Mouse (Mus musculus): Measurements from ENCODE around the gene 1700016H13Rik. TPM values are rescaled to one million over a fixed set of nuclear protein-coding genes. Genes with fewer than 3 reads are reported as not detected.

The 1700016H13Rik gene
- polyA plus RNA-seq, 1 experiment = not detected

DNA sequence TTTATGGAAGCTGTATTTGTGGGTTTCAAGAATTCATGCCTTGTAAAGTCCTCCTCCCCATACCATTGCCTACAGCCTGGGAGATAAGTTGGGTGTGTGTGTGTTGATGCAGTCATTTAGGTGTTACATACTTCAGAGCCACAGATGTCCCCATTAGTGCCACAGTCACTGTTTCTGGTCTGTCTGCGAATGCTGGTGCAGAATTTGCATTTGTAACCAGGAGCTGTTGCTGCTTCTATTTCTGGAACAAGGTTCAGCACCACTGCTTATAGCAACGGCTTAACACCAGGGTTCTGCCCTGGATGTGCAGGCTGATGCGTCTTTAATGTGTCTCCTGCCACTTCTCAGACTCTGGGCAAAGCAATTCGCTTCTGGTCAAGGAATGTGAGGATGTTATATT lies 43.7 kb upstream of the 1700016H13Rik start:
- no peak overlapping the region for H3ac ChIP-seq (ENCODE audit: control insufficient read depth, insufficient read length, low read depth)
- no peak overlapping the region for H3K4me3 ChIP-seq (ENCODE audit: insufficient read depth, poor library complexity, severe bottlenecking)
- TF ChIP-seq CEBPB (IDR thresholded peaks at IDR 0.05; ENCODE audit: low read depth) (no peak), USF1 (IDR thresholded peaks at IDR 0.05; ENCODE audit: low read depth) (no peak), MAX (IDR thresholded peaks at IDR 0.05) (no peak), CTCF (IDR thresholded peaks at IDR 0.05; ENCODE audit: control insufficient read depth, insufficient read depth, insufficient read length) (no peak), FOSL1 (IDR thresholded peaks at IDR 0.05; ENCODE audit: insufficient read depth, low read length, poor library complexity, severe bottlenecking) (no peak), MYOD1 (IDR thresholded peaks at IDR 0.05; ENCODE audit: control insufficient read depth, insufficient read length, low read depth) (no peak), MYOG (IDR thresholded peaks at IDR 0.05; ENCODE audit: control insufficient read depth, extremely low read depth, insufficient read length) (no peak)

DNA sequence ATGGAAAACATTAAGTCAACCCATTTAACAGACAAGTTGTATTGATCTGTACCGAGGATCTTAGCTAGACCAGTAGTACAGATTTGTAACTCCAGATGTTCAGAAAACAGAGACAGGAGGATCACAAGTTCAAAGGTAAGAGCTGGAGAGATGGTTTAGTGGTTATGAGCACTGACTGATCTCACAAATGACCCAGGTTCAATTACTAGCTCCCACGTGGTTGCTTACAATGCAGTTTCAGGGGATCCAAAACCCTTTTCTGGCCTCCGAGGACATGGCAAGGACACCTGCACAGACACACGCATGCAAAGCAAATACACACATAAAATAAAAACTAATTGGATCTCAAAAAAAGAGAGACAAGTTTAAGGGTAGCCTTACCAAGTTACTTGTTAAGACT lies 42.8 kb upstream of the 1700016H13Rik start:
- TF ChIP-seq USF1 (IDR thresholded peaks at IDR 0.05; ENCODE audit: low read depth) (no peak), CEBPB (IDR thresholded peaks at IDR 0.05; ENCODE audit: low read depth) (no peak), MYOD1 (IDR thresholded peaks at IDR 0.05; ENCODE audit: control insufficient read depth, insufficient read length, low read depth) (no peak), CTCF (IDR thresholded peaks at IDR 0.05; ENCODE audit: control insufficient read depth, insufficient read depth, insufficient read length) (no peak), FOSL1 (IDR thresholded peaks at IDR 0.05; ENCODE audit: insufficient read depth, low read length, poor library complexity, severe bottlenecking) (no peak), MYOG (IDR thresholded peaks at IDR 0.05; ENCODE audit: control insufficient read depth, extremely low read depth, insufficient read length) (no peak)
- H3K27me3 ChIP-seq (ENCODE audit: control insufficient read depth, insufficient read depth, insufficient read length) = no peaks in the 10 kb centered on the region
- H3K36me3 ChIP-seq (ENCODE audit: control insufficient read depth, insufficient read depth) = no peaks in the 10 kb centered on the region
- H3ac ChIP-seq (ENCODE audit: control insufficient read depth, insufficient read length, low read depth) = no peak overlapping the region
- peaks cover 4% of the 10 kb centered on the region for H3K79me3 ChIP-seq (ENCODE audit: low read depth)
- no peak overlapping the region for H3K4me3 ChIP-seq (ENCODE audit: insufficient read depth, poor library complexity, severe bottlenecking)
- H3K79me2 ChIP-seq (ENCODE audit: control insufficient read depth, insufficient read depth) = peaks cover 18% of the 10 kb centered on the region

More for the DNA sequence above, 43.7 kb upstream of the 1700016H13Rik start:
- no peaks in the 10 kb centered on the region for H3K27me3 ChIP-seq (ENCODE audit: control insufficient read depth, insufficient read depth, insufficient read length)
- peaks cover 6% of the 10 kb centered on the region for H3K79me3 ChIP-seq (ENCODE audit: low read depth)
- H3K79me2 ChIP-seq (ENCODE audit: control insufficient read depth, insufficient read depth) = peaks cover 8% of the 10 kb centered on the region
- H3K36me3 ChIP-seq (ENCODE audit: control insufficient read depth, insufficient read depth) = no peaks in the 10 kb centered on the region

DNA sequence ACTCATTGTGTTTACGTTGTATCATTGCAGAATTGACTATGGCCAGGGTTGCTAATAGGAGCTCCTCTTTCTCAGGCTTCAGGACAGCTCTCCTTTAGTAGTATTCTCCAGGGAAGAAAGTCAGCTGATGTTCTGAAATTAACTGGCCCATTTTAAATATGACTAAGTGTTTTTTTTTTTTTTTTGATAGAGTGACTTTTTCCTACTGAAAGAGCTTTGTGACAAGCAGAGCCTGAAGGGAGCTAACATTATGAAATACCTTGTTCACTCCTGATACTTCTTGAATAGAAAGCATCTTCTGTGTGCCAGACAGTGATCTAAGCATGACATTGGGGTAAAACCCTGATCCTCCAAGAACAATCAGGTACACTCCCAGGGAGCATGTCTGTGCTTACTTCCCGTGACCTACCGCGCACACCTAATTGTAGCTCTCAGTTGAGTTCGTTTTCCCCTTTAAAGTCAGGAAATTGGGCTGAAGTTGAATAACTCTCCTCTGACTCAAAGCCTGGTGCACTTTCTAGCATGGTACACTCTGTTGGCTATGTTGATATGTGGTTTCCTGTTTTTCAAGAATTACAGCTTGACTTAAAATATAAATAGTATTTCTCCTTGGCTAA lies 42.2 kb upstream of the 1700016H13Rik start:
- H3K79me3 ChIP-seq (ENCODE audit: low read depth) = peaks cover 4% of the 10 kb centered on the region

DNA sequence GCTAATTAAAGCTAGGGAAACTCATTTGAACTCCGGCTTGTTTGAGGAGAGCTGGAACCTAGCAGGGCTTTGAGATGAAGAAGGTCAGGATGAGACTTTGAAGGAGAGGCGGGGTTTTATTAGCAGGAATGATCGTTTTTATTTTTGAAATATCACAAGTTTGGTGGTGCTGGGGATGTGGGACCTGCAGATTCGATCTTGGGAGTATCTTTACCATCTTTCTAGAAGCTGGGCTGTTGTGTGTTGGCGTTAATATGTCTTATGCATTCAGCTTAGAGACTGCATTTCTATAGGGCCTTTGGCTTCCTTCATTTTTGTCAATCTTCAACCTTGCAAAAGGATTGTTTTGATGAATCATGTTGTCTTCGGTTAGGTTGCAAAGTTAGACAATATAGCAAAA lies 38.3 kb upstream of the 1700016H13Rik start:
- H3K4me3 ChIP-seq (ENCODE audit: insufficient read depth, poor library complexity, severe bottlenecking) = no peak overlapping the region
- peaks cover 7% of the 10 kb centered on the region for H3K79me3 ChIP-seq (ENCODE audit: low read depth)
- no peak overlapping the region for H3ac ChIP-seq (ENCODE audit: control insufficient read depth, insufficient read length, low read depth)
- peaks cover 30% of the 10 kb centered on the region for H3K79me2 ChIP-seq (ENCODE audit: control insufficient read depth, insufficient read depth)
- no peaks in the 10 kb centered on the region for H3K36me3 ChIP-seq (ENCODE audit: control insufficient read depth, insufficient read depth)
- H3K27me3 ChIP-seq (ENCODE audit: control insufficient read depth, insufficient read depth, insufficient read length) = no peaks in the 10 kb centered on the region
- TF ChIP-seq MYOG (IDR thresholded peaks at IDR 0.05; ENCODE audit: control insufficient read depth, extremely low read depth, insufficient read length) = no peak
- TF ChIP-seq FOSL1 (IDR thresholded peaks at IDR 0.05; ENCODE audit: insufficient read depth, low read length, poor library complexity, severe bottlenecking) = no peak
- no peak for TF ChIP-seq MYOD1 (IDR thresholded peaks at IDR 0.05; ENCODE audit: control insufficient read depth, insufficient read length, low read depth)
- no peak for TF ChIP-seq CEBPB (IDR thresholded peaks at IDR 0.05; ENCODE audit: low read depth)
- TF ChIP-seq CTCF (IDR thresholded peaks at IDR 0.05; ENCODE audit: control insufficient read depth, insufficient read depth, insufficient read length) = no peak
- no peak for TF ChIP-seq MAX (IDR thresholded peaks at IDR 0.05)
- no peak for TF ChIP-seq USF1 (IDR thresholded peaks at IDR 0.05; ENCODE audit: low read depth)

More for the DNA sequence above, 42.2 kb upstream of the 1700016H13Rik start:
- no peak overlapping the region for H3K4me3 ChIP-seq (ENCODE audit: insufficient read depth, poor library complexity, severe bottlenecking)
- H3K79me2 ChIP-seq (ENCODE audit: control insufficient read depth, insufficient read depth) = peaks cover 24% of the 10 kb centered on the region
- H3K27me3 ChIP-seq (ENCODE audit: control insufficient read depth, insufficient read depth, insufficient read length) = no peaks in the 10 kb centered on the region
- no peak overlapping the region for H3ac ChIP-seq (ENCODE audit: control insufficient read depth, insufficient read length, low read depth)
- no peaks in the 10 kb centered on the region for H3K36me3 ChIP-seq (ENCODE audit: control insufficient read depth, insufficient read depth)
- no peak for TF ChIP-seq FOSL1 (IDR thresholded peaks at IDR 0.05; ENCODE audit: insufficient read depth, low read length, poor library complexity, severe bottlenecking)
- TF ChIP-seq CTCF (IDR thresholded peaks at IDR 0.05; ENCODE audit: control insufficient read depth, insufficient read depth, insufficient read length) = no peak
- no peak for TF ChIP-seq MYOD1 (IDR thresholded peaks at IDR 0.05; ENCODE audit: control insufficient read depth, insufficient read length, low read depth)
- TF ChIP-seq MAX (IDR thresholded peaks at IDR 0.05) = no peak
- no peak for TF ChIP-seq CEBPB (IDR thresholded peaks at IDR 0.05; ENCODE audit: low read depth)

DNA sequence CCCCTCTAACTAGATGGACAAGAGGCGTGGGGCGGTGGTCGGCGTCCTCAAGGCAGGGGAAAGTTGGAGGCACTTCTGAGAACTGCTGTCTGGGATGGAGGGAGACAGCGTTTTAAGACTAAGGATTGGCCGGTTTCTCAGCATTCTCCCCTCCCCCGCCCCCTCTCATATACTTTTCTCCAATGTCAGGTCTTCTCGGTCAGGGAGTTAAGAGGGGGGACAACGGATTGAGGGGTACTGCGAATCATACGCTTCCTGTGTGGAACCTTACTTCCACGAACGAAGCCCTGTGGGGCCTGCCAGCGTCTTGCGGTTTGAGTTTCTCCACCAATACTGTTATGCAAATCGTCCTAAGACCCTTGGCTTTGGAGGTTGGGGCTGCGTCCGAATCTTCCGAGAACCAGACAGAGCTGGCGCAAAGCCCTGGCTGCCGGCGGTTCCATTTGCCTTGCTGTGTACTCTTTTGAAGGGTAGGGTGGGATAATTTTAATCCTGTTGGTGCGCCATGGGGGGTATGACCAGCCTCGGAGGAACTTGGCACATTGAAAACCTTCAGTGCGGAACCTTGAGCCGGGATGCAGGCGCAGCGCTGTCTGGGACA lies 37.3 kb upstream of the 1700016H13Rik start:
- Histone ChIP-seq H3K4me3 (ENCODE audit: insufficient read depth, poor library complexity, severe bottlenecking) (peak overlapping the region; percentile 61), H3K27me3 (ENCODE audit: control insufficient read depth, insufficient read depth, insufficient read length) (no peaks in the 10 kb centered on the region), H3K79me3 (ENCODE audit: low read depth) (peaks cover 7% of the 10 kb centered on the region), H3ac (ENCODE audit: control insufficient read depth, insufficient read length, low read depth) (peak overlapping the region; percentile 82), H3K79me2 (ENCODE audit: control insufficient read depth, insufficient read depth) (peaks cover 30% of the 10 kb centered on the region), H3K36me3 (ENCODE audit: control insufficient read depth, insufficient read depth) (no peaks in the 10 kb centered on the region)
- TF ChIP-seq CTCF (IDR thresholded peaks at IDR 0.05; ENCODE audit: control insufficient read depth, insufficient read depth, insufficient read length) (no peak), MYOG (IDR thresholded peaks at IDR 0.05; ENCODE audit: control insufficient read depth, extremely low read depth, insufficient read length) (no peak), FOSL1 (IDR thresholded peaks at IDR 0.05; ENCODE audit: insufficient read depth, low read length, poor library complexity, severe bottlenecking) (no peak), USF1 (IDR thresholded peaks at IDR 0.05; ENCODE audit: low read depth) (no peak), CEBPB (IDR thresholded peaks at IDR 0.05; ENCODE audit: low read depth) (no peak), MAX (IDR thresholded peaks at IDR 0.05) (no peak), MYOD1 (IDR thresholded peaks at IDR 0.05; ENCODE audit: control insufficient read depth, insufficient read length, low read depth) (no peak)

Measured in C2C12 (cell line).